Mouse (Mus musculus) c-Kit-positive CD71-positive TER-119-negative erythroid progenitor cells, embryonic 14.5 days (primary cell): ENCODE results near the gene Med17.
"Not testable (repeated sequence)": the region's sequence is repeated elsewhere in the genome, so short reads cannot be mapped to it uniquely, and the experiment has no call there.

ENCODE experiments used
- DNase-seq: peaks from one replicate; pipeline ENCODE4 v3.0.0-alpha.2; 2013; ENCODE audit warnings: low read depth

Gene Med17

DNA sequence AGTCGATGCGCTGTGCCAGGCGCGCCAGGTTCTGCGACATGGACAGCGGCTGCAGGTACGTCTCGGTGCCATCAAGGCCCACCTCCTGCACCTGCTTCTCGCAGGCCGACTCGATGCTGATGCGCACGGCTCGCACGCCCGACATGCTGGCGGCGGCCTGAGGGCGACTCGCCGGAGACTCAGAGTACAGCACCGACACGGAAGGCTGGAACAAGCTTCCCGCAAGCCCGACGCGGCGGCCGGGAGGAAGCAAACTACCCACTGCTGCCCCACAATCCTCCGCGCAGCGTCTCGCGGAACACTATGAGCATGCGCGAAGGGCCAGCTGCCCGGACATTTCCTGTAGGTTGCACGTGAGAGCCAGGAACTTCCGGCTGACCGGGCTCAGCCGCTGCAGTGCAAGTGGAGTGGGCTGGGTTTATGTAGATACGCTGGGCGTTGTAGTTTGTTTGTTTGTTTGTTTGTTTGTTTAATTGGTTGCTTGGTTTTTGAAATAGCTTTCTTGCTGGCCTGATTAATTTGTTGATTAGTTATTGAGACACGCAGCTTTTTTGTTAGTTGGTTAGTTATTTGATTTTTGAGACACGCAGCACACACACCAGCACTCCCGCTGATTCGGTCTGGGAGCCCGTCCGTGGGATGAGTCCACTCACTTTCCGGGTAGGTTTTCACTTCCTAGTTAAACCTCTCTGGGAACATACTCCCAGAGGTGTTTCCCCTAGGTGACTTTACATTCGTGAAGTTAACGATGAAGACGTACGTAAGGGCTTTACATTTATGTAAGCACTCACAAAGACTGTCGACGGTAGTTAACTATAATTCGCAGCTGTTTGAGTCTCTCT lies at the start of gene Med17:
TSS of gene Med17 (minus strand) at position 283 of the 842 bp plus-strand sequence.
- peak; percentile 94 for DNase-seq

DNA sequence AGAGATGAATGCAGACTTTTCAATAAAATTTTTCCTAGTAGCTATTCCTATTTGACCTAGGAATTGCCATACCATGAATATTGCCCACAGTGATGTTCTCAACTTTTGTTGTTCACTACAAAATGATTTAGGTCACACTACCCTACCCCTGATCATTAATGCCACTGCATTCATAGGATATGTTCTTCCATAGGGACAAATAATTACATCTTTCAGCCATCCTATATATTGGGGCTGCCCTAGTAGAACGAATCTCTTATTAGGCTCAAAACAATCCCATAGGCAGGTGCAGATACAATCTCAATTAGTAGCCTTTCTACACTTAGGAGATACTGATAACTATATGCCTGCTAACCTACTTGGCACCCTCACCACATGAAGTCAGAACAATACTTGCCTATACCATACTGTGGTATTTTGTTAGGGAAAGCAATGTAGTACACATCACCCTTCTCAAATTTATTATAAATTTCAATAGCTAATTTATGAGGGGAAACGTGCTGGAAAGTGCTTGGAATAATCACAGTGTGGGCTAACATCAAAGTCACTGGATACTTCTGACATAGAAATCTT lies 38.5 kb upstream of the Med17 start:
- no peak for DNase-seq

DNA sequence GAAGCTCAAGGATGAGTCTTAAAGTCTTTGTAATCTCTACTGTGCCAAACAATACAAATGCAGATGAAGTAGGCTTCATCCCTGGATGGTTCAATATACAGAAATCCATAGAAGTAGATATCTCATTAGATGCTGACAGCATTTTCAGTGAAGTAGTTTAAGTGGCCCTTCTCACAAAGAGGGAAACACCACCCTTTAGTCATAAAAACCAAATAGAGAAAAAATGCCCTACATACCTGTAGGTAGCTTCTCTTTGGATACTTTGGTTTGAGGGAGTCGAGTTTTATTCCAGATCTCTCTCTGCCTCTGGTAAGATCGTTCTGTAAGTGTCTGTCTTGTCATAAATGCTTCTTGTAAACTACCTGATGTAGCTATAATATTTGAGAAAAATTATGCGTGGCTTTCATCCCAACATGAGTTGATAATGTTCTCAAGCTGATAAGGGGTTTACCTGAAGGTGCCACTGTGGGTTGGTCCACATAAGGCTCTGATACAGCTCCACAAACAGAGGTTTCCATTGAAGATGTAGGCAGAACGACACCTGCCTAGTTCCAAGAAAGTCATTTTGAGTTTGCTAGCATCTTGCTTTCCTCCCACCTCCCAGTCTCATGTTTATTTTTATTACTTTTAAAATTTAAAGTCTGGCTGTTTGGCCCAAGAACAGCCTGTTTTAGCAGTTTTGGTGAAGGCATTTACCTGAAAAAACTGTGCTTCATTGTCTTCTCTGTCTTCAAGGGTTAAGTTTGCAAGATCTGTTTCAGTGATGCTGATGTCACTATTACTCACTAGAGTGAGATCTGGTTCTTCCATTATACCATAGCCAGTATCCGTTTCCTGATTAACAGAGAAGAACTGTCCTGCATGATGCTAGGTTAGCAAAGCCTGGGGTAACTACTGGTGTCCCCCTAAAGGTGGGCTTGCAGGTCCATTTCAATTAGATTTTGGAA lies 37.8 kb upstream of the Med17 start:
- no peak for DNase-seq

DNA sequence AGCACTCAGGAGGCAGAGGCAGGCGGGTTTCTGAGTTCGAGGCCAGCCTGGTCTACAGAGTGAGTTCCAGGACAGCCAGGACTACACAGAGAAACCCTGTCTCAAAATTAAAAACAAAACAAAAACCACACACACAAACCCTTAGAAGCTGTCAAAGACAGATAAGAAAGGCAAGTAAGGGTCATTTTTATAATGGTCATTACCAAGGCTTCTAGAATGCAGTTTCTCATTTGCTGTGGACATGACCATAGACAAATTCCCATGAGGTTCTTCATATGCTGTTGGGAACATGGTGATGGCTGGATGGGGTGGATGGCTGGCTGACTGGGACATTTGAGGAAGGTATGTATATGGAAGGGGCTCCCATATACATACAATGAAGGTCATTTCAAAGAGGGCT lies 36.6 kb upstream of the Med17 start:
- DNase-seq, result not testable (repeated sequence)

DNA sequence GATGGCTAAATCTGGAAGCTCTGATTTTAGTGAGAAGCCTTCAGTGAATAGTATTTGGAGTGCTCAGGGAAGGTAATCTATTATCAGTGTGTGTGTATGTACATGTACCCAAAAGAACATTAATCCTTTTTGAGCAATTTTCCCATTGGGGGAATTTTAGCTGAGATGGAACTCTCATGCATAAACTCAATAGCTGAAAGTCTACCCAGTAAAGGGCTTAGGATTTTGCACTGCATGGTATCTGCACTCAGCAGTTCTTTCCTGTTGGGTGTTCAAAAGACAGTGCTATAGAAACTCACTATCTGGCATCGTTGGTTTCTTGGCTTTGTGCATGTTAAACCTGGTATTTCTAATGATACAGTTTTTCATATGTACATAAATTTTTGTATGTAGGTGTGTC lies 34.9 kb upstream of the Med17 start:
- no peak for DNase-seq

DNA sequence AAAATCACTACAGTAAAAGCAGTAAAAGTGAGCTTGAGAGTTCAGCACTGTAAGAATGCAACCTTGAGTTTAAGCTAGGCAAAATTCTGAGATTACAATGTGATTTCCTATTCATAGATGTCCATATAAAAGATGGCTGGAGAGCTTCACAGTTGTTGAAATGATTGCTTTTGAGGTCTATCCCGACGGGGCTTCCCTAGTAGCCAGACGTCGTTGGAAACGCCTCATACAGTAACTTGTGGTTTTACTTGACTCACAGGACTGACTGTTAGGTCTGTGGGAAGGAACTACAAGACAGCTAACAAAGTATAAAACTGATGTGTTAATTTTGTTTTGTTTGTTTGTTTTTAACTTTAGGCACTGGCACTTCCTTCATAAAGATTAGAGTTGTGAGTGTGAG lies 33.9 kb upstream of the Med17 start:
- no peak for DNase-seq

DNA sequence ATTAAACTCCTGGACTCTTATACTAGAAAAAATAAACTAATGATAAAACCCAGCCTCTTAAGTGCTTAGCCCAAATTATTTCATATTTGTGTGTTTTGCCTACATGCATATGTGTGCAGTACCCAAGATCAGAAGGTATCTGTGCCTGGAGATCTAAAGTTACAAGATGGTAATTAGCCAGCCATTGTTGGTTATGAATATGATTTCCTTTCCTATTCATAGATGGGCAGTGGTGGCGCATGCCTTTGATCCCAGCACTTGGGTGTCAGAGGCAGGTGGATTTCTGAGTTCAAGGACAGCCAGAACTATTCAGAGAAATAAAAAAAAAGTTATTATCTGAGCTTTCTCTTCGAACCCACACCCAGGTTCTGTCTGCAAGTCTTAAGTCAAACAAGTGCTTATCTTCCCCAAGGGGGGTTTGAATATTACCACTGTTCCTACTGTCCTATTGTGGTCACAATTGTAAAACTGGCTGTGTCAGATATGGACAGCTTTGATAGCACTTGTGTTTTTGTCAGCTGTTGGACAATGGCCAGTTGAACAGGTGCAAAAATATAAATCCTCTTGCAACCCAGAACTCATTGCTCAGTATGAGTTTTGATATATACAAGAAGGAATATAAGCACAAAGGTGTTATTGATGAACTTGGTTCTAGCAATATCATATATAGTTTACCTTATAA lies 32.5 kb upstream of the Med17 start:
- peak; percentile 57 for DNase-seq

DNA sequence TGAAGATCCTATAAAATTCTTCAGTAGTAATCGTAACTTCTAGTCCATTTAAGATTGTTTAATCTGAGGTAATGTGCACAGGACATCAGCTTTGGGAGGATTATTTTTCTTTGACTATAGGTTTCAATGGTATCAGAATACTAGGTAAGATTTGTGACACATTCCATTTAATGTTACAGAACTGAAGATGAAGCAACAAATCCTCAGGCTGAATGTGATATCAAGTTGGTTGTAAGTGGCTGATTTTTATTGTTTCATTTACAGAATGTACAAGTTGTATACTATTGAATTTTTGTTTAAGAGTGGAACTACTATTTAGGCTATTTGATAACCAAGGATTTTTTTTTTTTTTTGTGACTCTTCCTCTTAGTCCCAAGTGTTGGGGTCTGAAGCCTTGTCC lies 30.4 kb upstream of the Med17 start:
- DNase-seq, result no peak

DNA sequence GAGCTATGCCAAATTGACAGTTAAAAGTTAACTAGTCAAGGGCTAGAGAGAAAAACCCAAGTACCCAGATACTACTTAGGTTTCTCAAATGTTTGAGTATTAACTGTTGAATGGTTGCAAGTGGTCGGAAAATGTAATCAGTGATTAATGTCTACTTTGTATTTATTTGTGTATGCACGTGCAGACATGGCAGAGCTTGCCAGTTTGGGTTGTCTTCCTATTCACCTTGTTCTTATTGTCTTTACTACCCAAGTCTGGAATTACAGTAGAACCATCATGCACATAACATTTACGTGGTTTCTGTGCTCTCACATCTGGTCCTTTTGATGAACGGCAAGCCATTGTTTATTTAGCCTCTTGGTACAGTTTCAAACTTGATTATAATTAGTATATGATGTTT lies 29.7 kb upstream of the Med17 start:
- no peak for DNase-seq

DNA sequence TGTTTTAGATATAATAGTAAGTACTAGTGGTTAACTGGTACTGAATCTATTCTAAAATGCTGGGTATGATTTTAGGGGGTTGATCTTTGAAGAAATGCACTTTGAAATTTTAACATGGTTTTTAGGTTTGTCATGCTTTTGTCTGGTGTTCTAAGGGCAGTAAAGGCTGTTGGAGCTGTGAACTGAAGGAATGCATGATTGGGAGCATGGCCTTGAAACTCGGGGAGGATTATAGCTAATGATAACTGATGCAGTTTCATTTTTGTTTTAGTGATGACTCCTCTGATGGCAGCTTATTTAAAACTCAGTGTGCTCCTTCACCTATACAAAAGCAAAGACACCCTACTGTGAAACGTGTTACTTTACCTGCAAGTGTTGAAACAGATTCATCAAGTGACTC lies 28.5 kb upstream of the Med17 start:
- no peak for DNase-seq

DNA sequence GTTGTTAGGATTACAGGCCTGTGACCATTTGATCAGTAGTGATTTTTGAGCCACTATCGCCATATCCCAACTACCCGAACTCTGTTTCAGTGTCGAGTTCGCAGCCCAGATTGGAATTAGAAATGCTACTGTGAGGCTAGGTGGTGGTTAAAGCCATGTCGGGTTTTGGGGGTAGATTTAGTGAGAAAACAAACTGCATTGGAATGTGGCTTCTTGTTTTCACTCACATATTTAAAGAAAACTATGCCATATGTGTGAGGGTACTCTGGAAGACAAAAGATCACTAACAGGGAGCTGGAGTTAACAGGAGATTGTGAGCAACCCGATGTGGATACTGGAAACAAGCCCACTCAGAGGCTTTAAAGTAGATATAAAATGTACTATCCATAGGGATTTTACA lies 27.5 kb upstream of the Med17 start:
- DNase-seq, result no peak

DNA sequence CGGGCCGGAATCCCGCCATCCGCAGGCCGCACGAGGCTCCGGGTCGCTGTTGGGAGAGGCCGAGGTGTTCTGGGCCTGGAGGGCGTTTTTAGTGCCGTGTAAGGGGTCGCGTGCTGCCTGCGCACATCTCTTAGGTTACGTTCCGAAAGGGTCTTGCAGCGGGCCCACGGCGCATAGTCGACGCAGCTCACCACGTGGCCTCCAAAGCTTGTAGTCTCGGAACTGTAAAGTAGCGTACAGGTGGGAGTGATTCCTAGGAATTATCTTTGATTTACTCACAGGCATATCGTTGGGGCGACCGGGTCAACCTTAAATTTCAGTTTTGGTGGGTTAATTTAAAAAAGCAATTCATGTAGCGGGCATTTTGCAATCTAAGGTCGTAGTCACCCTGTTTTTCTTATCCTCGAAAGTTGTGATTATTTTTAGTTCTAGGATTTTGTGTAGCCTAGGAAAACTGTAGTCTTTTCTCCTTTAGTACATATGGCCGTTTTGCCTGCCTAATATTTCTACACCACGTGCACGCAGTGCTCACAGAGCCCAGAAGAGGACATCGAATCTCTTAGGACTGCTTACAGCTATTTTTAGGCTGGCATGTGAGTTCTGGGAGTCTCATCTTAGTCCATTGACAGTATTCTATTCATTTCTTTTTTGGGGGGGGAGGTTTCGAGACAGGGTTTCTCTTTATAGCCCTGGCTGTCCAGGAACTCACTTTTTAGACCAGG lies 26.8 kb upstream of the Med17 start, which contains the start of gene 4931406C07Rik:
TSS of gene 4931406C07Rik (minus strand) at position 51 of the 722 bp plus-strand sequence.
- no peak for DNase-seq

DNA sequence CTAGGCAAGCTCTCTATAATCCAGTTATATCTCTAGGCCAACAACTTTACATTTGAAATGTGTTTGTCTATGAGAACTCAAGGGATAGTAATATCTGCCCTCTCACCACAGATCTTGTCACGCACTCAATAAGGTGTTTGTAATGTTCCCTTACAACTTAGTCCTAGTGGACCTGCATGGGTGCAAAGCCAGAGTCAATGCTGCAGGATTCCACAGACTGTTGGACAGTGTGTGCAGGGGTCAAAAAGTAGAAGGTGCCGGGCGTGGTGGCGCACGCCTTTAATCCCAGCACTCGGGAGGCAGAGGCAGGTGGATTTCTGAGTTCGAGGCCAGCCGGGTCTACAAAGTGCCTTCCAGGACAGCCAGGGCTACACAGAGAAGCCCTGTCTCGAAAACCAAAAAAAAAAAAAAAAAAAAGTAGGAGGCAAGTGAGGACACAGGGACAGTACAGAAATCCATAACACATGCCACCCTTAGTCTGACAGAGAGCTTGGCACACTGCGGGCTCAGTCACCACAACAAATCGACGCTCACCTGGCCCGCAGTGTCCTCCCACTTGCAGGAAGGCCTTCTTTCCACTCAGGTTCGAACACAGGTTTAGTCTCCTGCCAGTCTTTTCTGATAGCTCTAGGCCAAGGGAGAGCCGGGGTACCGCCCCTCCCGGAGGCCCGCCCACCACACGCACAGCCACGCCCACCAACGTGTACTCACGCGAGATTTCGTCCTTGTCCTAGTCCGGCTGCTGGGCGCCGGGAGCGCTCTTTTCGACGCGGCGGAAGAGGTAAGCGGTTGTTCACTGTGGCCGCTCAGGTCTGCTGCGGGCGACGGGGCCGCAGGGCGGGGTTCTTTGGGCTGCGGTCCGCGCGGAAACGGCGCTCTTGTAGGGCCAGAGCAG lies 26.0 kb upstream of the Med17 start, which contains the start of gene Taf1d:
TSS of gene Taf1d (plus strand) at position 712 of the 895 bp plus-strand sequence.
- DNase-seq, result peak; percentile 90

DNA sequence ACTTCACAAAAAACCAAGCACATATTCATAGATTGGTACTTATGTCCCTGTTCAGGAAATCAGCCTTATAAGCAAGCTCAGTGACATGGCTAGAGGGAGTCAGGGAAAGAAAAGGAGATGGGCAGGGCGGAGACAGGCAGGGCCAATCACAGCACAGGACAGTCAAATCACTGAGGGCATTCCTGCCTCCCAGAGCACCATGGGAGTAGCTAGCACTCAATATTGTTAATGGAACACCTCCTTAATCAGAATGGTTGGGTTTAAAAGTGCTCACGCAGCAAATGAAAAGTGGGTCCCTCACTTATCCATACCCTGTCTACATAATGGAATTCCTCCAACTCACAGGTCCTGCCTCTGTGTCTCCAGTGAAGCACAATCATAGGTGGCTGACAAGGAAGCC lies 23.1 kb upstream of the Med17 start:
- DNase-seq, result no peak

DNA sequence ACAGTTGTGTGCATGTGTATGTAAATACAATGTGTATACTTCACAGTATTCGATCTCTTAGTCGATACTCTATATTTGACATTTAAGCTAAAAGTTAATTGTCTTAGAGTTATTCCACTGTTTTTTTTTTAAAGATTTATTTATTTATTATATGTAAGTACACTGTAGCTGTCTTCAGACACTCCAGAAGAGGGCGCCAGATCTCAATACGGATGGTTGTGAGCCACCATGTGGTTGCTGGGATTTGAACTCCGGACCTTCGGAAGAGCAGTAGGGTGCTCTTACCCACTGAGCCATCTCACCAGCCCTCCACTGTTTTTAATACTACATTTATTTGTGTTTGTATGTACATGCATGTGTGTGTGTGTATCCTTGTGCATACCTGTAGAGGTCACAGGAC lies 22.3 kb upstream of the Med17 start:
- DNase-seq, result not testable (repeated sequence)

DNA sequence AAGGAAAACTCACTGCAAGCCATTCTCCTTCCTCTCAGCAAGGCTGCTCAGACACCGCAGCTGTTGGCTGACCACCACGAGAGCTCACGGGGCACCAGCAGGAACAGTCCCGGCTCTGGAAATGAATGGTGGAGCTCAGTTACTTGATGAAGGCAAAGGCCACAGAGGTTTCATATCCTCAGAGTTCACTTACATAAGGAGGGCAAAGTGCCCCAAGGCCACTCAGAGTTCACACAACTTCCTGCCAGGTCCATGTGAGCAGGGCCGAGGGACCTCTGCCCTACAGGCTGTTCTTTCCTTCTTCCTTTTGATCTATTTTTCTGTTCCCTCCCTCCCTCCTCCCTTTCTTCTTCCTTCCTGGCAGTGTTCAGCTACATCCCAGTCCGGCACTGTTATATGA lies 21.7 kb upstream of the Med17 start:
- no peak for DNase-seq

DNA sequence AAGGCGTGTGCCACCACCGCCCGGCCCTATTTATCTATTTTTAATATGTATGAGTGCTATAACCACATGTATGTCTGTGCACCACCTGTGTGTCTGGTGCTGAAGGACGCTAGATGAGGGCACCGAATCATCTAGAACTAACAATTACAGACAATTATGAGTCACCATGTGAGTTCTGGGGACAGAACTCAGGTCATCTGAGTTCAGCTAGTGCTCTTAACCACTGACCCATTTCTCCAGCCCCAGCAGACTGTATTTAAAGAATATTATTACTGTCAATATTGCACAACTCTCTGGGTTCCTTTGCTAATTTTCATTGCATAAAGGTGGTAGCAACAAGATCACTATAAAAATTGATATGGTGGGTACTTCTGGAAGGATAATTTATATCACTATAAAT lies 20.3 kb upstream of the Med17 start:
- no peak for DNase-seq

DNA sequence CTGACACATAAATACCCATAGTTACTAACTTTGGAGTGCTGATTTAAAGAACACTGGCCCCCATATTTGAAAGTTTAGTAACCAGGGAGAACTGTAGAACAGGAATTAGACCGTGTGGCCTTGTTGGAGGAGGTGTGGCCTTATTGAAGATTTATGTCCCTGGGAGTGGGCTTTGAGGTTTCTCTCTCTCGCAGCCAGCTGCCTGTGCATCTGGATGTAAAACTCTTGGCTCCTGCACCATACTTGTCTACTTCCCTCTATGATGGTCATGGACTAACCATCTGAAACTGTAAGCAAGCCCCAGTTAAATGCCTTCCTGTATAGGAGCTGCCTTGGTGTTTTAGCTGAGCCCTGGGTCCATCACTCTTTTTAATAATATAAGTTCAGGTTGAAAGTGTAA lies 18.7 kb upstream of the Med17 start:
- DNase-seq, result no peak

DNA sequence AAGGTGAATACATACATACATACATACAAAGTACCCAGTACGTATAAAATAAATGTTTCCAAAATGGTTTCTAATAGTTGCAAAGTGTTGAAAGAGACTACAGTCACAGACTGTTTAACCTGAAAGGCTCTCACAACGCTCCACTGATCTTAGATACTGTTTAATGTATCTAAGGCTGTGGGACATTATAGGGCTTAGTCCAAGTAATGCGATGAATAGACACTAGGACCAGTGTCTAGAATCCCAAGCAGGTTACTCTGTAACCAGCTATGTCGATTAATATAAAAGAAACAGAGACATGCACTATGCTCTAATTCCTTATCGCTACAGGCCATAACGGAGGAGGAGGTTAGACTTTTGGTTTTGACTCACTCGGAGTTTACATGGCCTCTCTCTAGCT lies 17.4 kb upstream of the Med17 start:
- no peak for DNase-seq

DNA sequence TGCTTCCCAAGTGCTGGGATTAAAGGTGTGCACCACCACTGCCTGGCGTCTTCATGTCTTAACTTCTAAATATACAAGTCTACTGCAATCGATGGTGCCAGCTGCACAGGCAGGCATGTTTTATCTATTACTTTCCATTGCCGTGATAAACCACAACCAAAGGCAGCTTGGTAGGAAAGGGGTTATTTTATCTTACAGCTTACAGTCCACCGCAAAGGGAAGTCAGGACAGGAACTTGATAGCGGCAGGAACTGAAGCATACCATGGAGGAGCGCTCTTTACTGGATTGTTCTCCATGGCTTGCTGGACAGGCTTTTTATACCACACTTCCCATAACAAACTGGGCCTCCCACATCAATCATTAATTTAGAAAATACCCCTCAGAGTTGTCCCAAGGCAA lies 9.5 kb upstream of the Med17 start:
- DNase-seq, result no peak
